Mouse (Mus musculus) frontal cortex, postnatal 10 days (tissue): ENCODE results near the gene Olfr548-ps1.
"Not testable (repeated sequence)": the region's sequence is repeated elsewhere in the genome, so short reads cannot be mapped to it uniquely, and the experiment has no call there.

Experiments used
- DNase-seq, 2 experiments: peaks; one replicate each; pipeline ENCODE4 v3.0.0; 2022; ENCODE audit warnings: low spot score in 2 of 2, mixed read lengths in 1 of 2

Gene Olfr548-ps1

DNA sequence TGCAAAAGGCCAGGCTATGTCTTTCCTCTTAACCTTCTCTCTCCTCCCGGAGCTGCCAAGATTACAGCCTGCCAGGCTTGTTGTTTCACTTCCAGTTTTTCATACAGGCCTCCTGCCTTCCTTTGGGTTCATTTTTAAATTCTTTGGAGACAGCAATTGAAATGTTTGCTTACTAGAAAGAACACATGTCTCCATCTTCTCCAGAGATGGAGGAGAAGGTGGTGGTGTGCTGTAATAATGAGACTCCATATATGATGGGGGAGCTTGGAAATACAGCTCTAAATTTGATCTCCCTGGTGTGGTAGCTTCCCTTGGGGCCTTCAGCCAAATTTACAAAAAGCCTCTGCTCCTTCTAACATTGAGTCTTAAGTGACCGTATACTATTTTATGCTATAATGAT, at the start of gene Olfr548-ps1:
TSS of gene Olfr548-ps1 (plus strand) at position 301 of the 400 bp plus-strand sequence.
- no peak for DNase-seq

GRCm38 (mm10) chr7:102494416-102494815, 46.3 kb upstream of the Olfr548-ps1 start:
- DNase-seq: not testable (repeated sequence)

DNA sequence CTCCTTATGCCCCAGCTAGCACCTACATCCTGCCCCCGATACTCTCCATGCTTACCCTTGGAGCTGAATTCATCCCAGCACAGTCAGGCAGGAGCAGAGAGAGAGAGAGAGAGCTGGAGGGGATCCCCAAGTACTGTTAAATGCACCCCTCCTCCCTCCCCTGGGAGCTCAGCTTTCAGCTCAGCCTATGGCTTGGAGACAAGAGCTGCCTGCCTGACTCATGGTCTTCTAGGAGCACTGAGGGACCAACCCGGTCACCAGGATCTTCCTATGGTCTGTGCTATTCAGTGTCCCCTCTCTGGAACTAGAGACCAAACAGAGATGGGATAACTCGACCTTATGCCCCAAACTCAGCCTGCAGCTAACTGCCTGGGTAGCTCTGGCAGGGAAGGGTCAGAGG, 41.2 kb upstream of the Olfr548-ps1 start, which contains the start of gene Olfr545:
TSS of gene Olfr545 (minus strand) at position 101 of the 400 bp plus-strand sequence.
- no peak for DNase-seq

- DNase-seq: no peak
Measured at GRCm38 (mm10) chr7:102501986-102502385, 38.7 kb upstream of the Olfr548-ps1 start.

DNA sequence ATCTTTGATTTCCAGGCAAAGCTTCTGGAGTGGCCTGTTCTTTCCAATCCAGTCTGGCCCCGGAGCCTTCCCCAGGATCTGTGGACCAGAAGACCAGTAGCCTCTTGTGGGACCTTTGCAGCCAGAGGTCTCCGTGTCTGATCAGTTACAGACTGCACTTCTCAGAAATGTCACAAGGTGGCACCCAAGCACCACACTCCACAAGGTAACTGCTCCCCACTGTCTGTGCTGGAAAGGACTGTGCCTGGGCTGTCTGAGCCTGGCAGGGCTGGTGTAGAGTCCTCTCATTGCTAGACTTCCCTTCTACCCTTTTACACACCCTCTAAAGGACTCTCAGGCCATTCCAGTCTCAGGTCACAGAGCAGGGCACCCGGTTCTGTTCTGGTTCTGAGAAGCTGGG, 33.8 kb upstream of the Olfr548-ps1 start:
- DNase-seq: peak; percentile 50 to 75

- no peak for DNase-seq
Measured at GRCm38 (mm10) chr7:102508066-102508465, 32.6 kb upstream of the Olfr548-ps1 start.

- no peak for DNase-seq
Measured at GRCm38 (mm10) chr7:102508666-102509065, 32.0 kb upstream of the Olfr548-ps1 start.

GRCm38 (mm10) chr7:102509726-102510125, 31.0 kb upstream of the Olfr548-ps1 start:
- DNase-seq: no peak

DNA sequence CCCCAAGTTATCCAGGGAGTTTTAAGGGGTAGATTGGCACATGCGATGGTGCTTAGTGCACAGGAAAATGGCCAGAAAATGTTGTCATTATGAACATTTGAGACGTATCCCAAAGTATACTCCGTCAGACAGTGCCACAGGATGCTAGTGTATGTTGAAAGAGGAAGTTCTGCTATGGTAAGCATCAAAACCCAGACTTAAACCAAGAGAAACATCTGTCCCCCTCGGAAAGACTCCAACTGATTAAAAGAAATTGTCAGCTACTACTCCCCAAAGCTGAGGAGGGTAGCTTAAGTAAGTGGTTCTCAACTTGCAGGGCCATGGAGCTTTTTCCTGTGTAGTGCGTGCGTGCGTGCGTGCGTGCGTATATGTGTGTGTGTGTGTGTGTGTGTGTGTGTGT, 28.8 kb upstream of the Olfr548-ps1 start:
- no peak for DNase-seq

DNA sequence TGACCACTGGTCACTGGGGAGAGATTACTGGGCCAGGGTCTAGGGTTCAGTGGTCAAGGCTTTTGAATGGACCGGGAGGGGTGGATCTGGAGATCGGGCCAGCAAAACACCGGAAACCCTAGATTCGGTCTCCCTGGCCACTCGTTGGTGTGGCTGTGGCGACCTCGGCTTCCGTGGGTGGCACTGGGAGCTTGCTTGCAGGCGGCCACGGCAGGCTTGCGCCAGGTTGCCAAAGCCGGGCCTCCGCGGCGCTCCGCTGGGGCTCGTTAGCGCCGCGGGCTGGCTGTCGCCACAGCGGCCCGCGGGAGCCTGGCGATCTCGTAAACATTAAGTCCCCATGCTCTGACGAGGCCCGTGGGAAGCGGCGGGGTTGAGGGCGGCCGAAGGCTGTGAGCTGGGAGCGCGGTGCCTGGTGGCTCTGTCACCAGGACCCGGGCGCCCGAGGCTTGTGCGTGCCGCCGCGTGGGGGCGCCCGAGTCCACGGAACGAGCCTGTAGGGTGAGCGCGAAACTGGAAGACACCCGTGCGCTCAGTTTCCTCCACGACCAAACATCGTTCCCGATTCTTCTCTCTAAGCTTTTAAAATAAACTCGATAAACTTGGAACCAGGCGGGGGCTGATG, 27.8 kb upstream of the Olfr548-ps1 start:
- peak; percentile 67 to 85 for DNase-seq

DNA sequence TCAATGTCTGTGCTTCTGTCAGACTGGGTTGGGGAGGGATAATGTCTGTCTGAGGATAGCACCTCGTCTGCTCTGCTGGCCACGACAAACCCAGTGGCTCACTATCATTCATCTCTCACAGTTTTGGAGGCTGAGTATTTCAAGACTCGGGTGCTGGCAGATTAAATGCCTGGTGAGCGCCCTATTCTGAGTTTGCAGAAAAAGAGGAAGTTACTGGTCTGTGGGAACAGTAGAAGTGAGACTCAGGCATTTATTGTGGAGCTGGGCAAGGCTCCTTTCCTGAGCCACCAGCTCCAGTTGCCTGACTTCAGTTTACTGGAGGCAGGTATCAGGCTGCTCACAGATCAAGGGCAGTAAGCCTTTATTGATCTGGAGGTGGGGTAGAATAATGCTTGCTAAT, 26.6 kb upstream of the Olfr548-ps1 start:
- no peak for DNase-seq

DNA sequence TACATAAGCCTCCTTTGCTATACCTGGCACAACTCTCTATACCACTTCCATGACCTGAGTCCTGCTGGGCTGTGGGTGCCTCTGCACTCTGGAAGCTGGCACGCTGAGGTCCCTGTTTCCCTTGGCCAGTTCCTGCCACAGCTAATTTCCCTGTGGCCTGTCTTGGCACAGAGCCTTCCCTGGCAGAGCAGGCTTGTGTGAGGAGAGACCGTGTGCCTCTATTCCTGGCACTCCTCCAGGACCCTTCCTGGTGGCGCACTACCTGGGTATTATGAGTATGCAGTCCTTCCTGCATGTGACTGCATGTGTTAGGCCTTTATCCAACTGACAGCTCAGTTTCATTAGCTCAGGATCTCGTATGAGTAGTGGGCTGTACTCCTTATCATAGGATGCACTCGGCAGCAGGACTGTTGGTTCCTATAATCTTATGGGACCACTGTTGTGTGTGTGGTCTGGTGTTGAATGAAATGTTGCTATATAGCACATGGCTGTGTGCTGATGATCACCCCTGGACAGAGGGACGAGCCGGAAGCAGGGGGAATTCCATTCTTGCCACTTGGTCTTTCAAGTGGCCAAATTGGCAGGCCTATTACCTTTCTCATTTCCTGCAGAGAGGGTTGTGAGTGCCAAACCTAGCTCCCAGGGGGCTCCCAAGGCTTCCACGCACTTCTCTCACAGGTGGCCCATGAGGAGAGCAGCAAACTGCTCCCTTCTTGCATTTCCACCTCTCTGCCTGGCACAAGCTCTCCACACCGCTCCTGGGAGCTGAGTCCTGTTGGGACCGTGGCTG, 24.2 kb upstream of the Olfr548-ps1 start:
- no peak for DNase-seq

DNA sequence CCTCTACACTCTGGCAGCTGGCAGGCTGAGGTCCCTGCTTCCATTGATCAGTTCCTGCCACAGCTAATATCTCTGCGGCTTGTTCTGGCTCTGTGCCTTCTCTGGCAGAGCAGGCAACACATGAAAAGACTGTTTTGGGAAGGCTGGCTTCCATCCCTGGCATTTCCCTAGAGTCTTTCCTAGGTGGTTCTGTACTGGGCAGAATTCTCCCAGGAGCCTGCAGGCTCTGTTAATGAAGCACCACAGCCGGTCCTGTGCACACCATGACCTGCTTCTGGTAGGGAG, 23.7 kb upstream of the Olfr548-ps1 start:
- no peak for DNase-seq

DNA sequence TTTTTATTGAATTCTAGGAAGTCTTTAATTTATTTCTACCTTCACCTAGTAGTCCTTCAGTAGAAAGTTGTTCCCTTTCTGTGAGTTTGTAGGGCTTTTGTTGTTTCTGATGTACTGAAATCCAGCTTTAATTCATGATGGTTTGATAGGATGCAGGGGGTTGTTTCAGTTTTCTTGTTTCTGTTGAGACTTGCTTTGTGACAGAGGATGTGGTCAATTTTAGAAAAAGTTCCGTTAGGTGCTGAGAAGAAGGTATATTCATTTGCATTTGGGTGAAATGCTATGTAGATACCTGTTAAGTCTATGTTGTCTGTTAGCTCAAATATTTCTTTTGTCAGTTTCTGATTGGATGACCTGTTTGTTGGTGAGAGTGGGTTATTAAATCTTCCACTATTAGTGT, 11.6 kb upstream of the Olfr548-ps1 start:
- DNase-seq: no peak

- no peak for DNase-seq
Measured at GRCm38 (mm10) chr7:102534449-102534848, 6.2 kb upstream of the Olfr548-ps1 start, which contains the start of gene Olfr547. Gene Olfr547, plus strand, starts transcription at chr7:102534749.

DNA sequence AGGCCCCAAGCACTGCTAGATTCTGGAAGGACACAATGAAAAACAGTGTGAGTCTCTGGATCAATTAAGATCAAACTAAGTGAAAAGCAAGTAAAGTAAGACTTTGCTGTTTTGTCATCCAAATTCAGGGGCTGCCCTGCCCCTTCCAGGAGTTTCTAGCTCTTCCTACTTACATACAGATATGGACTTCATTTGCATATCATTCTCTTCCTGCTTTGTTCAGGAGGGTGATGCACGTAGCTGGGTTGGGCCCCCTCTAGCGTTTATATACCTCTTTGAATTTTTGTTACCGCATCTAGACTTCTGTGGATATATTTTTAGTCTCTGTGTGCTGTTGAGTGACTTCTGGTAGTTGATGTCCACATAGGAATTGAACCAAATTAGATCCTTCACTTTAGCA, 555 bp downstream of the Olfr548-ps1 start:
- DNase-seq: no peak

GRCm38 (mm10) chr7:102549570-102549969, 8.9 kb downstream of the Olfr548-ps1 start, which contains the start of gene Olfr549:
Gene Olfr549, plus strand, starts transcription at chr7:102549870.
- no peak for DNase-seq

GRCm38 (mm10) chr7:102553279-102553678, 12.6 kb downstream of the Olfr548-ps1 start:
- DNase-seq: no peak

GRCm38 (mm10) chr7:102564999-102565997, 24.6 kb downstream of the Olfr548-ps1 start, which contains the start of gene Trim21:
Gene Trim21, minus strand, starts transcription at chr7:102565486.
- peak; percentile 22 to 44 for DNase-seq

- DNase-seq: no peak
Measured at GRCm38 (mm10) chr7:102566219-102566618, 25.5 kb downstream of the Olfr548-ps1 start.

DNA sequence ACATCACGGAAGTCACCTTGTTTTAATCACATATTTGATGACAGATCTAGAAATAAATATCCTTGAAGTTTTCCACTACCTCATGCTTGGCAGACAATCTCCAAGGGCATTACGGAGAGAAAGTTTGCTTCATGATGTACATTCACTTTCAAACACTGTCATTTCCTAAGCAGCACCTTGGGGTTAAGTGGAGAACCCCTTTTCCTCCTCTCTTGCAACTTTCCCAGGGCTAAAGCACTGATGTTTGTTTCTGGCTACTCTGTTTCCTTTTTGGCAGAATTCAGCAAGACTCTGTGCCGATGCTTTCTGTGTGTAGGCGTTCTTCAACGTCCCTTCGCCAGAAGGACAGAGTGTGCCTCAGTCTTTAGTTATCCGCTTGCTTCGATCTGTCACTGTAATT, 30.4 kb downstream of the Olfr548-ps1 start, which contains the start of gene Olfr550:
TSS of gene Olfr550 (plus strand) at position 301 of the 400 bp plus-strand sequence.
- no peak for DNase-seq
